Mouse (Mus musculus) heart, adult 2 months (tissue): ENCODE data around the gene Pax3. TPM values are rescaled to one million over a fixed set of nuclear protein-coding genes. Genes with fewer than 3 reads are reported as not detected.

Experiments used
- DNase-seq, 2 experiments: peaks; one replicate each; pipeline ENCODE4 v3.0.0; 2021
- H3K27ac ChIP-seq: fragments of 200-600 bp; 2 replicates; pipeline ENCODE4 v1.8.1; 2022
- H3K27me3 ChIP-seq: fragments of 200-500 bp; 2 replicates; pipeline ENCODE4 v1.6.1; 2012; ENCODE audit warnings: mild to moderate bottlenecking, low read length, inconsistent platforms, mixed read lengths; ENCODE audit not compliant: control insufficient read depth, insufficient read depth
- H3K36me3 ChIP-seq: fragments of 200-500 bp; 2 replicates; pipeline ENCODE4 v1.6.1; 2012; ENCODE audit warnings: low read length, inconsistent platforms; ENCODE audit not compliant: control insufficient read depth, insufficient read depth
- H3K4me1 ChIP-seq: fragments of 200-500 bp; 2 replicates; pipeline ENCODE4 v1.6.1; 2011; ENCODE audit warnings: low read length; ENCODE audit not compliant: control insufficient read depth, insufficient read depth
- H3K4me3 ChIP-seq: fragments of 200-600 bp; 2 replicates; pipeline ENCODE4 v1.8.1; 2022
- H3K79me2 ChIP-seq: fragments of 200-500 bp; replicated peaks from 2 replicates; pipeline ENCODE4 v1.6.1; 2012; ENCODE audit warnings: mild to moderate bottlenecking, inconsistent platforms, low read length, moderate library complexity, mixed read lengths; ENCODE audit not compliant: control insufficient read depth, insufficient read depth
- H3K9ac ChIP-seq: fragments of 200-500 bp; 2 replicates; pipeline ENCODE4 v1.6.1; 2012; ENCODE audit warnings: low read depth, mild to moderate bottlenecking, control low read depth, inconsistent platforms, low read length, mixed read lengths
- CTCF ChIP-seq: fragments of 200-600 bp; IDR thresholded peaks from 2 replicates; pipeline ENCODE4 v1.8.1; 2022; ENCODE audit warnings: antibody characterized with exemption, mild to moderate bottlenecking, moderate library complexity
- EP300 ChIP-seq: fragments of 200-500 bp; IDR thresholded peaks from 2 replicates; pipeline ENCODE4 v1.6.1; 2011; ENCODE audit warnings: low read depth, low read length, control low read depth; ENCODE audit not compliant: insufficient read depth
- POLR2A ChIP-seq: fragments of 200-500 bp; IDR thresholded peaks from 2 replicates; pipeline ENCODE4 v1.6.1; 2011; ENCODE audit warnings: mild to moderate bottlenecking, low read depth, low read length, control low read depth; ENCODE audit not compliant: insufficient read depth
- whole genome bisulfite sequencing: fragments of 180-500 bp; shearing (Covaris S2); methylation state at CpG from one replicate; pipeline ENCODE4 v1.1.7; 2018; 5-methylcytosine and 5-hydroxymethylcytosine counted together
- intact Hi-C: fragments of 180-260 bp; cut with DNase I; formaldehyde crosslinking; loops from one replicate; pipeline ENCODE4 v1.15.1; 2025
- polyA plus RNA-seq: library from polyadenylated mRNA; depleted of rRNA; stranded (reverse); fragments of >200 nt; gene quantifications from 2 replicates; pipeline ENCODE4 v1.2.3, GENCODE M21; 2012
- total RNA-seq, 2 experiments: library from RNA; stranded (reverse); gene quantifications; 2 replicates each; pipeline ENCODE4 v1.2.3; 2021

Pax3 gene
- total and polyA plus RNA-seq, 3 experiments: 0.08 TPM; not detected in 2

GRCm38 (mm10) chr1:78189016-78189415, 7.9 kb downstream of the Pax3 start:
- H3K4me1 ChIP-seq: peaks cover 2% of the 10 kb centered on the region
- H3K27me3 ChIP-seq: peaks cover 14% of the 10 kb centered on the region
- H3K9ac ChIP-seq: no peak overlapping the region
- no peaks in the 10 kb centered on the region for H3K79me2 ChIP-seq
- H3K27ac ChIP-seq: no peak overlapping the region
- no peak for DNase-seq
- TF ChIP-seq EP300 (no peak), POLR2A (no peak), CTCF (no peak)
- no peak overlapping the region for H3K4me3 ChIP-seq
- H3K36me3 ChIP-seq: no peaks in the 10 kb centered on the region
- WGBS: 2% methylated on average over 16 of the region's 16 CpGs
- intact Hi-C loops: no loop called here

GRCm38 (mm10) chr1:78188299-78188698, 8.6 kb downstream of the Pax3 start:
- WGBS: 6% methylated on average over 2 of the region's 2 CpGs
- H3K9ac ChIP-seq: no peak overlapping the region
- peaks cover 2% of the 10 kb centered on the region for H3K4me1 ChIP-seq
- H3K27me3 ChIP-seq: peaks cover 14% of the 10 kb centered on the region
- no peaks in the 10 kb centered on the region for H3K36me3 ChIP-seq
- H3K79me2 ChIP-seq: no peaks in the 10 kb centered on the region
- H3K4me3 ChIP-seq: no peak overlapping the region
- intact Hi-C loops: no loop called here
- no peak overlapping the region for H3K27ac ChIP-seq
- DNase-seq: no peak
- TF ChIP-seq POLR2A (no peak), EP300 (no peak), CTCF (no peak)

- 26% methylated on average over 6 of the region's 6 CpGs for WGBS
- no peak for TF ChIP-seq EP300
- no peak for TF ChIP-seq POLR2A
- TF ChIP-seq CTCF: no peak
- no peak overlapping the region for H3K27ac ChIP-seq
- H3K9ac ChIP-seq: no peak overlapping the region
- no peak overlapping the region for H3K4me3 ChIP-seq
- DNase-seq: no peak
- peaks cover 2% of the 10 kb centered on the region for H3K4me1 ChIP-seq
- H3K27me3 ChIP-seq: peaks cover 14% of the 10 kb centered on the region
- no peaks in the 10 kb centered on the region for H3K79me2 ChIP-seq
- intact Hi-C loops: no loop called here
- no peaks in the 10 kb centered on the region for H3K36me3 ChIP-seq
These were observed 9.2 kb downstream of the Pax3 start for GRCm38 (mm10) chr1:78187788-78188173.

- 12% methylated on average over 8 of the region's 8 CpGs for WGBS
- no peak overlapping the region for H3K9ac ChIP-seq
- no peak for DNase-seq
- no peaks in the 10 kb centered on the region for H3K79me2 ChIP-seq
- TF ChIP-seq POLR2A: no peak
- no peak for TF ChIP-seq CTCF
- no peak for TF ChIP-seq EP300
- no peaks in the 10 kb centered on the region for H3K36me3 ChIP-seq
- intact Hi-C loops: no loop called here
- H3K4me1 ChIP-seq: peaks cover 2% of the 10 kb centered on the region
- peaks cover 14% of the 10 kb centered on the region for H3K27me3 ChIP-seq
- no peak overlapping the region for H3K27ac ChIP-seq
- H3K4me3 ChIP-seq: no peak overlapping the region
These were observed 9.7 kb downstream of the Pax3 start for GRCm38 (mm10) chr1:78187122-78187787.

GRCm38 (mm10) chr1:78182954-78183353, 14.0 kb downstream of the Pax3 start:
- no peaks in the 10 kb centered on the region for H3K36me3 ChIP-seq
- no peak overlapping the region for H3K4me3 ChIP-seq
- no peaks in the 10 kb centered on the region for H3K79me2 ChIP-seq
- no peak overlapping the region for H3K9ac ChIP-seq
- H3K27me3 ChIP-seq: 0 out of 2 replicates have a peak, but pooled peaks cover 2% of the 10 kb centered on the region
- TF ChIP-seq EP300 (no peak), CTCF (no peak), POLR2A (no peak)
- DNase-seq: no peak
- intact Hi-C loops: no loop called here
- no peak overlapping the region for H3K27ac ChIP-seq
- H3K4me1 ChIP-seq: no peaks in the 10 kb centered on the region
- WGBS: 64% methylated on average over 5 of the region's 5 CpGs

- no peak overlapping the region for H3K27ac ChIP-seq
- H3K27me3 ChIP-seq: no peaks in the 10 kb centered on the region
- H3K36me3 ChIP-seq: no peaks in the 10 kb centered on the region
- TF ChIP-seq EP300 (no peak), CTCF (no peak), POLR2A (no peak)
- H3K4me3 ChIP-seq: no peak overlapping the region
- DNase-seq: no peak
- H3K79me2 ChIP-seq: no peaks in the 10 kb centered on the region
- no peak overlapping the region for H3K9ac ChIP-seq
- 29% methylated on average over 9 of the region's 9 CpGs for WGBS
- intact Hi-C loops: no loop called here
- no peaks in the 10 kb centered on the region for H3K4me1 ChIP-seq
These were observed 15.1 kb downstream of the Pax3 start for GRCm38 (mm10) chr1:78181882-78182281.
